In genomic region chr14:13960079-13960478, GRCm38 (mm10) we compare ENCODE assay signal across 9 mouse cellular contexts. TPM values are rescaled to one million over a fixed set of nuclear protein-coding genes. Genes with fewer than 3 reads are reported as not detected.
DNase-seq lines count a peak whose midpoint lies in the region; ATAC-seq lines count a peak whose summit lies in the region.
"Had no signal": no experiment of that assay in that cellular context is flagged by ENCODE, and none has a peak within 500 bp of the region (broad histone marks: within the 10 kb centered on the region; RNA-seq: fewer than 3 reads in every experiment).

No protein-coding gene starts in this region.

- peak overlapping the region; percentile 96 for H3K4me3 ChIP-seq in heart, embryonic 10.5 days
- H3K4me3 ChIP-seq in kidney, embryonic 16.5 days (ENCODE audit: low read length): peak overlapping the region; percentile 88

- H3K27me3 ChIP-seq in heart, embryonic 10.5 days (ENCODE audit: insufficient read depth, poor library complexity, severe bottlenecking): peaks cover 3% of the 10 kb centered on the region; the same call in 1 of the 2 replicates
- no peaks in the 10 kb centered on the region for H3K27me3 ChIP-seq in kidney, embryonic 16.5 days (ENCODE audit: insufficient read depth, low read length)

- peak; percentile 10 to 21 for DNase-seq in spleen, adult 18-20 months
- no peak for DNase-seq in spleen, adult 12 weeks (ENCODE audit: low spot score)
- peak; percentile 64 to 66 for DNase-seq in cerebellum, postnatal 10 days
- peak; percentile 76 for DNase-seq in heart, embryonic 10.5 days (ENCODE audit: low spot score)
- peak; percentile 46 for DNase-seq in lung, postnatal 10 days
- DNase-seq in right cerebral cortex, postnatal 10 days (ENCODE audit: low spot score in 2 of 2): peak; percentile 42 to 45

- H3K4me1 ChIP-seq in heart, embryonic 10.5 days: peaks cover 7% of the 10 kb centered on the region; the same call in 1 of the 2 replicates
- peaks cover 15% of the 10 kb centered on the region for H3K4me1 ChIP-seq in kidney, embryonic 16.5 days (ENCODE audit: insufficient read depth, low read length)

- peak; percentile 57; the same call in 1 of the 2 replicates for ATAC-seq in kidney, embryonic 16.5 days (ENCODE audit: low FRiP score, low TSS enrichment)
- ATAC-seq in monocyte, adult 5-6 weeks (replicated peaks; ENCODE audit: insufficient number of reproducible peaks, low FRiP score, low TSS enrichment, poor library complexity, severe bottlenecking): no peak

- 2% methylated on average over 9 of the region's 9 CpGs for WGBS in heart, embryonic 10.5 days
- WGBS in kidney, embryonic 16.5 days: 0% methylated on average over 9 of the region's 9 CpGs

- H3K4me2 ChIP-seq in kidney, embryonic 16.5 days (replicated peaks; ENCODE audit: low read depth, low read length): peak overlapping the region; percentile 63

- H3K27ac ChIP-seq in heart, embryonic 10.5 days: peak overlapping the region; percentile 99
- peak overlapping the region; percentile 90 for H3K27ac ChIP-seq in kidney, embryonic 16.5 days (ENCODE audit: low read length)

- peak overlapping the region; percentile 99 for H3K9ac ChIP-seq in kidney, embryonic 16.5 days (replicated peaks; ENCODE audit: low read length)

- H3K36me3 ChIP-seq in heart, embryonic 10.5 days: peaks cover 9% of the 10 kb centered on the region
- peaks cover 10% of the 10 kb centered on the region for H3K36me3 ChIP-seq in kidney, embryonic 16.5 days (ENCODE audit: insufficient read depth, low read length)

- no peaks in the 10 kb centered on the region for H3K9me3 ChIP-seq in heart, embryonic 10.5 days
- no peaks in the 10 kb centered on the region for H3K9me3 ChIP-seq in kidney, embryonic 16.5 days (ENCODE audit: low read length)

RNA-seq across cellular contexts. Expression of gene Atxn7, which starts 1.2 kb away (rescaled TPM):
- polyA plus RNA-seq in heart, embryonic 10.5 days (2016; fragmentation: Nextera tagmentation; extraction: Ambion mirVana): 2.6 and 3.0 TPM in 2 replicates
- 3.4 and 4.4 TPM in 2 replicates for polyA plus RNA-seq in kidney, embryonic 16.5 days (2015; fragmentation: Nextera tagmentation; extraction: Ambion mirVana)
- 19.9 to 58.0 TPM (median 36.9 TPM) in 3 replicates for total RNA-seq in monocyte, adult 5-6 weeks (2017)

RNA-seq across cellular contexts. Expression of gene Thoc7, which starts 1.6 kb away (rescaled TPM):
- polyA plus RNA-seq in heart, embryonic 10.5 days (2016; fragmentation: Nextera tagmentation; extraction: Ambion mirVana): 131 and 135 TPM in 2 replicates
- polyA plus RNA-seq in kidney, embryonic 16.5 days (2015; fragmentation: Nextera tagmentation; extraction: Ambion mirVana): 155 and 170 TPM in 2 replicates
- total RNA-seq in monocyte, adult 5-6 weeks (2017): 86.1 to 133 TPM (median 114 TPM) in 3 replicates

RNA-seq across cellular contexts. Expression of gene Gm281, which starts 45.8 kb away (rescaled TPM):
- 0.05 TPM in 1 of 2 replicates, not detected in the other for polyA plus RNA-seq in heart, embryonic 10.5 days (2016; fragmentation: Nextera tagmentation; extraction: Ambion mirVana)
- not detected in 2 replicates for polyA plus RNA-seq in kidney, embryonic 16.5 days (2015; fragmentation: Nextera tagmentation; extraction: Ambion mirVana)
- total RNA-seq in monocyte, adult 5-6 weeks (2017): not detected in 3 replicates
- total RNA-seq: gastrocnemius, postnatal 4 days had no signal
